Mouse (Mus musculus) R1 (cell line): ENCODE measurements around the gene Slc38a3.

Experiments
- DNase-seq: peaks from one replicate; pipeline ENCODE4 v3.0.0-alpha.2; 2018; ENCODE audit warnings: low read depth, low spot score

Slc38a3 gene

DNA sequence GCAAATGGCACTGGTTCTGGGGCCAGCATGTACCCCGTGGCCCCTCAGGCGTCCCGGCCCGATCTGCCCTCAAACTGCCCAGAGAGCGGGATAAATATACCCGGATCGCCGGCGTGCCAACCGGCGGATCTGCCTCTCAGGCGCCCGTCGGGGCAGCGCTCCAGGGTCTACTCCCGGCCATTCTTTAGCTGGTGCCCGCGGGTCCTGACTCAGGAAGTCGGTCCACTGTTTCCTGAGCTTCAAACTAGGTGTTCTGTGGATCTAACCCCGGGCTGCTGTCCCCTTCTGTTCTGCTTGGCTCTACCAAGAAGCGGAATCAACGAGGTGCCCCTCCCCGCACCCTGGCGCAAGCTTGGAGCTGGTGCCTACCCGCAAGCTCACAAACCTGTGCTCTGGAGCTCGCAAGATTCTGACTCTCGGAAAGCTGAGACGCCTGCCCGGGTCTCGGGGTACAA lies 2.6 kb downstream of the Slc38a3 start:
- DNase-seq, result no peak

DNA sequence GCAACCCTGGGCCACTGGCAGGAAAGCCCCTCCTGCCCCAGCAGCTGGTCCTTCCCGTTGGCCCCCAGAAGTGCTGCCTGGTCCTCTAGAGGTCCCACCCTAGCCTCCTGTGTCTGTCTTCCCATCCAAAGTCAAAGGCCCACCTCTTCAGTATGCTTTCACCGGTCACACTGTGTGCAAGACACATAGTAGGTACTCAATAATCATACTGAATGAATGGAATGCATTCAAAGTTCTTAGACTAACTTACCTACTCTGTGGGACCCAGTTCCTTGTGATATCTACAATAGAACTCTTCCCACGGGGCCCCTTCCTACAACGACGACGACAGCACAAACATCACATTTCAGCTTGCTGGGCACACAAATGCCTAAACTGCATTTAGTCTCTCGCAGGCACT lies 4.0 kb downstream of the Slc38a3 start:
- DNase-seq, result no peak

DNA sequence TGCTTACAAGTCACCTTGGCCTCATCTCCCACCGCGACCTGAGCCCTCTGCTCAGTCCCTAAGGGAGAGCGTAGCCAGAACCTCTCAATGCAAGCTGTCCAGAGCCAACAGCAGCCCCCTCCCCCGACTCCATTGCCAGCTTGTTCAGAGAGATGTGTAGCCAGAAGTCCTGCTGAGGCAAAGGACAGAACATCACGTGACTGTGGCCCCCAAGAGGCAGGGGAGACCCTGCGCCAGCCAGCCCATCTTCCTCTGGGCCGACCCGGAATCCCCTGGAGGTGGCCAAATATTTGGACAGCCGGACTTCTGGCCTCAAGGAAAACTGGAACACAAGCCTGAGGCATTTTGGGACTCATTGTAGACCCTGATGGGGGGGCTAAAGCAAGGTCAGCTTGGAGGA lies 5.8 kb downstream of the Slc38a3 start:
- DNase-seq, result no peak

DNA sequence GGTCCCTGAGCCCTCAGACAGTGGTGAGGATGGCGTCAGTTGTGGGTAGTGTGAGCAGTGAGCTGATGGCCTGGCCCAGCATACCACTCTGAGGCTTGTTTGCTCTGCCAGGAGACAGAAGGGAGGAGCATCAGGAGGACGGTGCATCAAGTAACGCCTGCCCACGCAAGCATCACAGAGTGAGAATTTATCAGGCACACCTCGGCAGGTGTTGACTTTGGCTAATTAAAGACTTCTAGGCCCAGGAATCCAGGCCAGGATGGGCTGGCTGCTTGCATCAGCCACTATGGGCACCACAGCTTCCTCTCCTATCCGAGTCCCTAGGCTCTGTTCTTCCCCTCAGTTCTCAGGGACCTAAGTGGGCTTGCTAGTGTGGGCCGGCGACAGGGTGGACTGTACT lies 7.0 kb downstream of the Slc38a3 start:
- DNase-seq, result no peak

DNA sequence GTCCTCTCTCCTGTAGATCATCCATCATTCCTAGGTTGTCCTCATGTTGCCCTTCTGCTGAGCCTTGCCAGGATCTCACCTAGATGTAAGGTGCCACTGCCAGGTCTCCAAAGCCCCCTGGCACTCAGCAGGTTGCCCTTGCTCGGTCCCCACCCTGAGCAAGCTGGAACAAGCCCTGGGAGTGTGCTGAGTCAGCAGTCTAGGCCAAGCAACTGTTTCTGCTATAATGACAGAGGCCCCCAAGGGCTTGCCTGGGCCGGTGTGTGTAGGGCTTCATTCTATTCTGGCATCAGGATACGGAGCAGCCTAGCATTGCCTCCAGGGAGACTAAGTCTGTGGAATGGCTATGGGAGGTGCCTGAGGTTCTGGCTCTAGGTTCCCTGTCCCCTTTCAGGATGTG lies 8.6 kb downstream of the Slc38a3 start:
- DNase-seq, result no peak

DNA sequence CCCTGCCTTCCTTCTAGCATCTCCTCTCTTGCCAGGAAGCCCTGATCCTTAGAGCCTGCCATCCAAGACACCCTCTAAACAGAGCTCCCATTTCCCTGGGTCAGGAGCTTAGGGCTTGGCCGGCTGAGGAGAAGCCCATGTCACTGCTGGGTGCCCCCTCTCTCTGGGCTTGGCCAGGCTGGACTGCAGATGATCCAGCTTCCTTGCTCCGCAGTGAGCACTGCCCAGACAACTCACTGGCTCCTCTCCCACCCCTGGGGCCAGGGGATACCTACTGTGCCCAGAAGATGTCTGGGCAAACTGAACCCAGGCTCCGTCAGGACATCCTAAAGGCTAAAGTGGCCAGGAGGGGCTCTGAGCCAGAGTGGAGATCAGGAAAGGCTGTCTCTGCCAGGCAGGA lies 9.4 kb downstream of the Slc38a3 start:
- no peak for DNase-seq

DNA sequence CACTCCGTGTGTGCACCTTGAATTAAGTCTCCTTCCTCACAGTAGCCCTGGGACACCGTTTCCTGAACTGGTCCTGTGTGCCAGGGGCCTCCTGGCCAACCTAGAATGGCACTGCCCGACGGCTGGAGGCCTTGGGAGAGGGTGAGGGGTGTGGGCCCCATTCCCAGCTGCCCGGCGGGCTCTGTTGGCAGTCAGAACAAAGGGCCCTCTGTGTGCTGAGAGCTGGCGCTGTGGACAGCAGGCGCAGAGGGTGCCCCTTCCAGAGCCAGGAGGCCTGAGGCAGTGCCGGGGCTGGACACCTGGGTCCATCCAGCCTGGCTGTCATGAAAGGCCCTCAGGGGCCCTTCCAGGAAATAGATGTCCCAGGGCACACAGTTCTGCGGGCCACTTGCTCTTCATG lies 9.8 kb downstream of the Slc38a3 start:
- DNase-seq, result no peak

DNA sequence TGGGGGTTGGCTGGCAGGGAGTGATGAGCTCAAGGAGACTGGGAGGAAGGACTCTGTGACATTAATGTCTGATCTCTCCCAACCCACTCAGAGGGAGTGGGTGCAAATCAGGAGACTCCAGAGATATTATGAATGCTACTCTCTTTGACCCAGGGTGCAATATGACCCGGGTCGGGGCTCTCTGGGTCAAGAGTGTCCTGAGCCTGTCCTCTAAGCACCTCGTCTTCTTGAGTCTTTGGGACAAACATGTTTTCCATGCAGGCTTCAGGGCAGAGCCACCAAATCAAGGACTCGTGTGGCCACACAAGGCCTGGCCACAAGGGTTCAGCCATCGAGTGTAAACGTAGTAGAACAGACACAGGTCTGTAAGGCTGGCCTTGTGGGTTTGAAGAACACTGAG lies 11.2 kb downstream of the Slc38a3 start:
- no peak for DNase-seq

DNA sequence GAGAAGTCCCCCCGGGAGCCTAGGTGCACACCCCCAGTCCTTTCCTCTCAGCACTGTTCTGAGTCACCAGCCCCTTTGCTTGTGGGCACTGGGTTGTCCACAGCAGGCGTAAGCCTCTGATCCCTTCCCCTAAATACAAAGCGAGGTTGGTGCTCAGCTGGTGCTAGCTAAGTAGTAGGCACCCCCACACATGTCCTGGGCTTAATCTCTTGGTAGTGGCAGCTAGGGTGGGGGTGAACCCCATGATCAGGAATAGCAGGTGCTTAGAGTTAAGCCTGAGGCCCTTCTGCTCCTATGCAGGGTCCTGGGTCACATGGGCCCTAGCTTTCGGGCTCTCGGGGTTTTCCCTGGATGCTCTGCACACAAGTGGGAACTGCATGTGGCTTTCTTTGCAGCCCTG lies 12.2 kb downstream of the Slc38a3 start:
- DNase-seq, result no peak

DNA sequence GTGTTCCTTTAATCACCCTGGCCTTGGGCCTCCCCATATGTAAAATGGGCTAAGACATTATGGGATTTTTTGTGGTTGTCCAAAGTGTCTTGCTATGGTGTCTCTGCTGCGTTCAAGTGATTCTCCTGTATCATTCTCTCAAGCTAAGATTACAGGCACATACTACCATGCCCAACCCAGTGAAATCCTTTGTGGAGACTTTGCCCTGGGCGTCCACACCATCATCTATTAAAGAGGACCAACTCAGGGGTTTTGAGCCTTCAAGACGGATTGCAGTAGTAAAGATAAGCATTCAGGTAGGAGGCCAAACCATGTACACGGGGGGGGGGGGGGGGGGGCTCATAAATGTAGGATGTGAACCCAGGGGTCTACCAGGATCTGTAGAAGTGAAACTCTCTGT lies 14.7 kb downstream of the Slc38a3 start:
- DNase-seq, result no peak

DNA sequence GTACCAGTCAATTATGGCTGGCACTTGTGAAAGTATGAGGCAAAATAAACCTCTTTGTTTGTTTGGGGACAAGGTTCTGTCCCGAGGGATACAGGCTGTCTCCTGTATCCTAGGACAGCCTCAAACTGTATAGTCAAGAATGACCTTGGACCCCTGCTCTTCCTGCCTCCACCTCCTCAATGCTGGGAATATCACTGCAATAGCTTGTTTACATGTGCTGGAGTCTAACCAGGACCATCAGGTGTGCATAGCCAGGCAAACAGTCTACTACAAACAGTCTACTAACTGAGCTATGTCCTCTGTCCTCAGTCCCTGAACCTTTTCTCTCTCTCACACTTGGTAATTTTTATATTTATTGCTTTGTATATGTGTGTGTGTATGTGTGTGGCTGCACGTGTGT lies 15.9 kb downstream of the Slc38a3 start:
- no peak for DNase-seq

DNA sequence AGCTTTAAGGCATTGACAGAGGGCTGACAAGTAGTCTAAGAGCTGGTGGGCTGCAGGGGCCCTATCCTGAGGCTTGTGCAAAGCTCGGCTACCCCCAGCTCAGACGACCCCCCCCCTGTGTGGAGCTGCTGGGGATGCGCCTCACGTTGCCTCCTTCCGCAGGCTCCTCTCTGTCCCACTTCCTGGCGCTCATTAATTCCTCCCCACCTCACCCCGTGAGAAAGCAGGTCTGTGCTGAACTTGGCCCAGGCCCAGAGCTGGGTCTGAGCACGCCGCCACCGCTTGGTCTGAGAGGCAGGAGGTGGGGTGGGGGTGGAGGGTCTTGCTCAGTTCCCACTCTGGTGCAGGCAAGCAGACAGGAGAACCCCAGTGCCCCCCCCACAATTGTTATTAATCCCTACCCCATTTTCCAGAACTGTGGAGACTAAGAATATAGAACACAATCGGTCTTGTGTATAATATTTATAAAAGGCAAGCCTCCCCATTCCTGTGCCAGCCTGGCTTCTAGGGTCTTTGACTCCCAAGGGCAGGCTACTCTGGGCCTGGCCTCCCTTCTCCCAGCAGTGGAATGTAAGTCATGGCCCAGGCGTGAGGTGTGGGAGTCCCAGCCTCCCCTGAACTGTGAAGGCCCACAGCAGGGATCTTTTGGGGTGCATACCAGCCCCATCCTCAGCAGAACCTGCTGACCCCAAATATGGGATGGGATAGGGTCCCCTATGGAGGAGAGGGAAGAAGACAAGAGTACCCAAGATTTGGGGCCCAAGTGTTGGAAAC lies 18.4 kb downstream of the Slc38a3 start:
- no peak for DNase-seq

DNA sequence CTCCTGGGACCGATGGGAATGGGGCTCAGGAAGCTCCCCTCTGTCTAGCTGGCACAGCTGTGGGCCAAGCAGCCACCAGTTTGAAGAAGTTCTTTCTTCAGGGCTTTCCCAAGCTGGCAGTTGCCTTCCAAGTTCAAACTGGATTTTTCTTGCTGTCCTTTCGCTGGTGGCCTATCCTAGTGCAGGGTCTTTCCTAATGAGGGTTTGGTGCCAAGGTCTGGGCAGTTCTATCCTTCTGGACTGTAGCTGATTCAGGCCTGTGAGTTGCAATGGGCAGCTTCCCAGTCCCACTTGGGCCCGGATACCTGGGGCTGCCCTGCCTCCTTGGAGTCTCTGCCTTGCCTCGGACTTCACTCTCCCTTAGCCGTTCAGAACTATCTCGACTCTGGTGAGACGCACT lies 19.1 kb downstream of the Slc38a3 start:
- DNase-seq, result no peak

DNA sequence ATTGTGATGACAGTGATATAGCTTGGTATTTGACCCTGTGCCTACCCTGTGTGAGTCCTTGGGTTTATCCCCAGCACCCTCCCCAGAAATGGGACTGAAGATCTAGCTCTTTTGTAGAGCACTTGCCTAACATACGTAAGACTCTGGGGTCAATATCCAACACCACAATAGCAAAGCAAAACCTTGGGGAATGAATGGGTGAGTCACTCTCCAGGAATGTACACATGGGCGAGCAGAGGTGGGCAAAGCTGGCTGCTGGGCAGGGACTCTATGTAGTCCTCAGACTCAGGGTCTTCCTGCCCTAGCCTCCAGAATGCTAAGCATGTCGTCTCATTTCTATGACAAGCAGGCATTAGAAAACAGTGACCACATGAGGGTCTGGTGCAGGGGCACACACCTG lies 20.6 kb downstream of the Slc38a3 start:
- no peak for DNase-seq

DNA sequence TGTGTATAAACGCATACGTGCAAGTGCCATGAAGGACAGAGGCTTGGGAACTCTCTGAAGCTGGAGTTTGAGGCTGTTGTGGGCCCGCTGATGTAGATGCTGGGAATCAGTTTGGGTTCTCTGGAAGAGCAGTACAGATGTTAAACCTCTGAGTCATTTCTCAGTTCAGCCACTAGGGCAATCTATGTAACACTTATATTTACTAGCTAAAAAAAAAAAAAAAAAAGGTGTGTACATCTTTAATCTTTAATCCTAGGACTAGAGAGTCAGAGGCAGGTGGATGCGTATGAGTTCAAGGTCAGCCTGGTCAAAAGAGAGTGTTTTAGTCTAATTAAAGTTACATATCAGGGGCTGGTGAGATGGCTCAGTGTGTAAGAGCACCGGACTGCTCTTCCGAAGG lies 22.4 kb downstream of the Slc38a3 start:
- peak; percentile 58 for DNase-seq

DNA sequence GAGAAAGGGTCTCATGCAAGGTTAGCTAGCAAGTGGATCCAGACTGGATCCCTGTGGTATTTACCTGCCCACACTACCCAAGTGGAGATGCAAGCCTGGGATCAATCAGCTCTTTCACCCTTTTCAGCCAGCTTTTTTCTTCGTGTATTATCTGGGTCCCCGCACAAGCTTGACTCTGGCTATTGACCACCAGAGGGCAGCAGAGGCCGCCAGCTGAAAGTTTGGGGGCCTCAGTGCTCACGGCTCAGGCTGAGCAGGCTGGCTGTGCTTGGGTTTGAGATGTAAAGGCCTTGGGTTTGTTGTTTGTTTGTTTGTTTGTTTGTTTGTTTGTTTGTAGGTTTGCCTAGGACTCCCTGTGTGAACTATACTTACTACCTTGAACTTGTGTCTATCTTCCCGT lies 23.8 kb downstream of the Slc38a3 start:
- DNase-seq, result peak; percentile 82

DNA sequence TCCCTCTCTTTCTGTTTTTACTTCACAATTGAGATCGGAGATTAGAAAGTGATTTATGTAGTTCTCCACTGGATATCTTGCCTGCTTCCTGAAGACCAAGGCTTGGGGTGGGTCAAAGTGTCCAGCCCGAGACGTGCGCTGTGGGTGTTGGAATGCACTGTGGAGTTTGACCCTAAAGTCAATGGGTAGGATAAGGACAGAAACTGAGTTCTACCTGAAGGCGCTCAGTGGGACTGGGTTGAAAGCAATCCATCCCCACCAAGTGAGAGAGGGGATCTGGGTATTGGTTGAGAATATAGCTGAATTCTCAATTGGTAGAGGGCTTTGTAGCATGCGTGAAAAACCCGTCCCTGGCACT lies 24.2 kb downstream of the Slc38a3 start:
- DNase-seq, result no peak

DNA sequence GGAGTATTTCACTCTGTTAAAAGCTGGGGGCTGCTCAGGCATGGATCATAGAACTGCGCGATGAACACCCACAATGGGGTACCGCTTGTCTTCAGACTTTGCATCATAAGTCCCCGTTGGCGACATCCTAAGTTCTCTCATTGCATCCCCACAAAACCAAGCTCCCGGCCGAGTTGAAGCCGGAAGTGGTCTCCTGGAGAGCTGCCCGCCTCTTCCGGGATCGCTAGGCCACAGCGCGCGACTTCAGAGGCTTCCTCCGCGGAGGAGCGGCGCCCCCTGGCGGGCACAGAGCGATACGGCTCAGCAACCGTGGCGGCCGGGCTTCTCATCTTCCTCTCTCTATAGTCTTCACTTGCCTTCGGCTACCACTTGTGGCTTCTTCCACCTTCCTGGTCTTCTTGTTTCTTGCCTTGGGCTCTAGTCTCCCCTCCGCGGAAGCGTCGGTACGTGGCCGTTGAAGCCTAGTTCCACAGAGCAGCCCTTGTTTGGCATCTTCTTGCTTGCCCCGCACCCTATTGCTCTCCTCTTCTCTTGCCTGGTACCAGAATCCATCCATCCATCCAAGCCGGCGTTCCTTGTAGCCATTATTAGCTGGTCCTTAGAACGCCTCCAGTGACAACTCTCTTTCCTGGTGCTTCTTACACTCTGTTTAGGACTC lies 24.7 kb downstream of the Slc38a3 start:
- peak; percentile 92 for DNase-seq

DNA sequence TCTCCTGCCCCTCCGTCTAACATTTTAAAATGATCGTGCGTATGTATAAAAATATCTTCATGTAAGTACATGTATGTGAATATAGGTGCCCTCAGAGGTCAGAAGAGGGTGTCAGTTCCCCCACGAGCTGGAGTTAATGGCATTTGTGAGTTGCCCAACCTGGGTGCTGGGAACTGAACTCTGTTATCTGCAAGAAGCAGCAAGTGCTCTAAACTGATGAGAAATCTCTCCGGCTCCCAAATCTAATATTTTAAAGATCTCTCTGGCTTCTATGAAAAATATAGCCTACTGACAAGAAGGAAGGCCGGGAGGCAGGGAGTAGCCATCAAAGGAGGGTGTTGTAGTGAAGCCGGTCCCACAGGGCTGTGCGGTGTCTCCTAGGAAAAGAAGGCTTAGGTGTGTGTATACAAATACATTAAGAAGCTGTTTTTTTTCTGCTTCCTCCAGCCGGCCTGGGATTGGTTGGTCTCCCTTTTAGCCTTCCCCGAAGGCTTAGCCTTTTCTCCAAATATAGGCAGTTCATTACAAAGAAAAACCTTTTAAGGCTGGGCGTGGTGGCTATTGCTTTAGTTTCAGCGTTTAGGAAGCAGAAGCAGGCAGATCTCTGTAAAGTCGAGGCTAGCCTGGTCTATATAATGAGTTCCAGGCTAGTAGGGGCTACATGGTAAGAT lies 25.7 kb downstream of the Slc38a3 start:
- peak; percentile 55 for DNase-seq

DNA sequence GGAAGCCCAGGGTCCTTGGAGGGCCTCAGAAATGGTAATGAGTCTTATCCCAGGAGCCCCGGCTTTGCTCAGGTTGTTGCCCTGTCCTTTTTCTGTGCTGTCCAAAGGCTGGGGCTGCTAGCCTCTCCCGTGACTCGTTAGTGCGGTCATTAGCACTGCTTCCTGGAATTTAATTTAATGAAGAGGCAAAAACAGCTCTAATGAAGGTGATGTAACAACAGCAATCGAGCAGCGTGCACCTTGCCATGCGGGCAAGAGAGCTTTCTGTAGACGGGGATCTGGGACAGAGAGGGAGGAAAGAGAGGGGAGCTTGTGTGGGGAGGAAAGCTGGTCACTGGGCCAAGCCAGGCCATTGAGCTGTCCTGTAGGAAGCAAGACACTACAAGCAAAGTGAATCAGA lies 27.7 kb downstream of the Slc38a3 start:
- no peak for DNase-seq

DNA sequence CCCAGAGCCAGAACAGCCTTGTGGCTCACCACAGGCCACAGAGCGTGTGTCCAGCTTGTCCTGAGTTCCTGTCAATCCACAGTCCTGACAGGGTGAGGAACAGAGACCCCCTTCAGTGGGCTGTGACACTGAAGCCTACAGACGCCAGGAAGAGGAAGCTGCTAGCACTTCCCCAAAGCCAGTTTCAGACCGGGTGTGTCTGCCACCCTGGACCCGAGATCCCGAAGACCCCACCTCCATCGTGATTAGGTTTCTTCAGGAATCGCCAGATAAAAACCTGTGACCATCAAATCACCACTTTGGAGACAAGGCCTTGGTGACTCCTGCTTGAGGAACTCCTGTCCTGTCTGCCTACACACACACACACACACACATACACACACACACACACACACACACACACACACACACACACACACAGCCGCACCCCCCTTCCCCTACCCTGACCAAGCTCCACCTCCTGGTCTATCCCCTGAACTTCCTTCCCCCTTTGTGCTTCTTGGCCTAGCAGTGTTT lies 29.0 kb downstream of the Slc38a3 start:
- peak; percentile 43 for DNase-seq

DNA sequence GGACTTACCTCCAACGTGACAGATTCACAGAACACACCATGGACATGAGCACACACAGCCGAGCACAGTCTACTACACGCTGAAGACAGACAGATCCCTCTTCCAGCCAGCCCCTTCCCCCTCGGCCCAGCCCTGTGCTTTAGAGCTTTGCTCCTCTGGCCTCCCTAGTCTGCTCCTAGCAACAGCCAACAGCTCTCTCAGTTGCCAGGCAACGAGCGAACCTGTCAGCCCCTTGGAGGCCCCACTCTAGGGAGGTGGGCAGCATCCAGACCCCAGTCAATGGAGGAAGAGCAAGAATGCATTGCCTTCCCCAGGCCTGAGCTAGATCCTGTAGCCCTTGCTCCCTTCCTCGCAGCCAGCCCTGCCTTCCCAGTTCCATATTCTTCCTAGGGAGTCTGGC lies 32.3 kb downstream of the Slc38a3 start:
- peak; percentile 74 for DNase-seq
